Mouse (Mus musculus) myocyte (in vitro differentiated cells): ENCODE measurements around the gene Itprid1. TPM values are rescaled to one million over a fixed set of nuclear protein-coding genes. Genes with fewer than 3 reads are reported as not detected.

Experiments used
- H3K27me3 ChIP-seq: one replicate; pipeline ENCODE4 v1.6.1; 2011; ENCODE audit not compliant: control insufficient read depth, insufficient read depth, insufficient read length
- H3K36me3 ChIP-seq: one replicate; pipeline ENCODE4 v1.6.1; 2011; ENCODE audit not compliant: control insufficient read depth, insufficient read depth
- H3K4me2 ChIP-seq: one replicate; pipeline ENCODE4 v1.6.1; 2011; ENCODE audit warnings: low read depth, control low read depth
- H3K4me3 ChIP-seq: one replicate; pipeline ENCODE4 v1.5.1; 2011; ENCODE audit warnings: mild to moderate bottlenecking, control low read depth, moderate library complexity
- H3K79me2 ChIP-seq: one replicate; pipeline ENCODE4 v1.6.1; 2011; ENCODE audit not compliant: control insufficient read depth, insufficient read depth
- H3ac ChIP-seq: one replicate; pipeline ENCODE4 v1.6.1; 2011; ENCODE audit not compliant: control insufficient read depth, insufficient read length
- CEBPB ChIP-seq: IDR thresholded peaks from 2 replicates; pipeline ENCODE4 v1.6.1; 2011; ENCODE audit warnings: mild to moderate bottlenecking, moderate library complexity; ENCODE audit not compliant: poor library complexity, insufficient read depth, severe bottlenecking
- E2F4 ChIP-seq: IDR thresholded peaks from one replicate; pipeline ENCODE4 v1.6.1; 2011; ENCODE audit warnings: mild to moderate bottlenecking, control low read depth, moderate library complexity; ENCODE audit not compliant: insufficient read depth
- MAX ChIP-seq: IDR thresholded peaks from one replicate; pipeline ENCODE4 v1.6.1; 2011; ENCODE audit warnings: low read depth, mild to moderate bottlenecking, control low read depth
- MYOD1 ChIP-seq, 3 experiments: IDR thresholded peaks; one replicate each; pipeline ENCODE4 v1.6.1; 2011; ENCODE audit warnings: control low read depth in 2 of 3, low read depth in 2 of 3, mild to moderate bottlenecking in 2 of 3, moderate library complexity in 1 of 3; ENCODE audit not compliant: insufficient read length in 2 of 3, control insufficient read depth in 1 of 3
- MYOG ChIP-seq, 3 experiments: IDR thresholded peaks; one replicate each; pipeline ENCODE4 v1.6.1; 2011; ENCODE audit warnings: control low read depth in 2 of 3, low read depth in 2 of 3, mild to moderate bottlenecking in 2 of 3; ENCODE audit not compliant: insufficient read length in 2 of 3, control insufficient read depth in 1 of 3, insufficient read depth in 1 of 3
- POLR2A ChIP-seq: IDR thresholded peaks from one replicate; pipeline ENCODE4 v1.6.1; 2011; ENCODE audit warnings: low read depth, mild to moderate bottlenecking, control low read depth, moderate library complexity; ENCODE audit not compliant: insufficient read length
- POLR2AphosphoS2 ChIP-seq: IDR thresholded peaks from one replicate; pipeline ENCODE4 v1.6.1; 2011; ENCODE audit warnings: low read depth, control low read depth; ENCODE audit not compliant: insufficient read length
- REST ChIP-seq: IDR thresholded peaks from one replicate; pipeline ENCODE4 v1.6.1; 2011; ENCODE audit warnings: mild to moderate bottlenecking, control low read depth, moderate library complexity; ENCODE audit not compliant: insufficient read depth, insufficient read length
- SRF ChIP-seq: IDR thresholded peaks from one replicate; pipeline ENCODE4 v1.6.1; 2011; ENCODE audit warnings: low read depth; ENCODE audit not compliant: control insufficient read depth, insufficient read length
- TCF12 ChIP-seq: IDR thresholded peaks from one replicate; pipeline ENCODE4 v1.6.1; 2011; ENCODE audit warnings: mild to moderate bottlenecking, control low read depth; ENCODE audit not compliant: poor library complexity, insufficient read depth, severe bottlenecking
- TCF3 ChIP-seq: IDR thresholded peaks from one replicate; pipeline ENCODE4 v1.6.1; 2011; ENCODE audit warnings: low read depth, control low read depth; ENCODE audit not compliant: insufficient read length
- USF1 ChIP-seq: IDR thresholded peaks from one replicate; pipeline ENCODE4 v1.6.1; 2011; ENCODE audit warnings: low read depth, mild to moderate bottlenecking, control low read depth, moderate library complexity
- polyA plus RNA-seq: library from polyadenylated mRNA; unstranded; fragments of >200 nt; fragmentation: generic; extraction: Trizol; gene quantifications from one replicate; pipeline ENCODE4 v1.2.1, GENCODE M21; 2012; ENCODE audit warnings: missing spikeins

Gene Itprid1
- polyA plus RNA-seq, 1 experiment = not detected

DNA sequence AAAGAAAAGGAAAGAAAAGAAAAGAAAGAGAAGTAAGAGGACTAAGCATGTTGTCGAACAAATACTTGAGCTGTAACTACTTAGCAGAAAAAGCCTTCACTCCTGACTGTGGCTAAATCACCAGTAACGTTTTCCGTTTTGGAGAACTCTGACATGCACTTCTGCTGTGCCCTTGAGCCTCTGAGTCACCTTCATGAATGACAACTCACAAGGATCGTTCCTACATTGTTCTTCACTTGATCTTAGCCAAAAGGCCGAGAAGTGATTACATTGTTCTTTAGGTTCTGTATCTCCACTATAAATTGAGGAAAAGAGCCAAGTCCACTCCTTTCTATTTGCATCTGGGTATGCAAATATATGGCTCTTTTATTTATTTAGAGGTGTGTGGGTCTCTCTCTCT, 19.8 kb upstream of the Itprid1 start:
- no peak overlapping the region for H3K4me2 ChIP-seq
- no peaks in the 10 kb centered on the region for H3K27me3 ChIP-seq
- TF ChIP-seq CEBPB = no peak
- no peak for TF ChIP-seq MYOD1 (IDR thresholded peaks at IDR 0.05; ENCODE audit: control insufficient read depth in 1 of 3, insufficient read length in 2 of 3, low read depth in 2 of 3)
- TF ChIP-seq SRF = no peak
- TF ChIP-seq POLR2A = no peak
- no peak for TF ChIP-seq USF1
- TF ChIP-seq POLR2AphosphoS2 = no peak
- TF ChIP-seq TCF3 = no peak
- no peak for TF ChIP-seq E2F4
- no peak for TF ChIP-seq MAX
- no peak for TF ChIP-seq REST
- TF ChIP-seq TCF12 = no peak
- TF ChIP-seq MYOG (IDR thresholded peaks at IDR 0.05; ENCODE audit: control insufficient read depth in 1 of 3, insufficient read depth in 1 of 3, insufficient read length in 2 of 3, low read depth in 2 of 3) = no peak
- H3ac ChIP-seq = no peak overlapping the region
- no peaks in the 10 kb centered on the region for H3K36me3 ChIP-seq
- no peaks in the 10 kb centered on the region for H3K79me2 ChIP-seq
- H3K4me3 ChIP-seq = no peak overlapping the region

DNA sequence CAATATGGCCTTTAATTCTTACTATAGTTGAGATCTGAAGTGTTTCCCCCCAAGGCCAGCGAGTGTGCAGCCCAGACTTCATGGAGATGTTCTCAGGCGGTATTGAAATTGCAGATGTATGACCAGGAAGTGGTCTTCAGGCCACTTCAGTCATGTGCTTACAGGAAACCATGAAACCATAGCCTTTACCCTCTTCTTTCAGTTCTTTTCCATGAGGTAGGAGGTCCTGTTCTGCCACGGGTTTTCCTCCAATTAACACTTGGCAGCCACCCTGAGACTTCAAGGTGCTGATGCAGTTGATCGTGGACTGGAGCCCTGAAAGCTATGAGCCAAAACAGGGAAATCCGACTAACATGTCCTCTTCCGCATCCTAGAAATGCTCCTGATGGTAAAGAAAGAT, 7.0 kb upstream of the Itprid1 start:
- no peak for TF ChIP-seq TCF3
- no peak for TF ChIP-seq MYOG (IDR thresholded peaks at IDR 0.05; ENCODE audit: control insufficient read depth in 1 of 3, insufficient read depth in 1 of 3, insufficient read length in 2 of 3, low read depth in 2 of 3)
- TF ChIP-seq POLR2AphosphoS2 = no peak
- TF ChIP-seq CEBPB = no peak
- no peak for TF ChIP-seq SRF
- no peak for TF ChIP-seq POLR2A
- TF ChIP-seq TCF12 = no peak
- no peak for TF ChIP-seq MYOD1 (IDR thresholded peaks at IDR 0.05; ENCODE audit: control insufficient read depth in 1 of 3, insufficient read length in 2 of 3, low read depth in 2 of 3)
- TF ChIP-seq REST = no peak
- no peak for TF ChIP-seq MAX
- no peak for TF ChIP-seq USF1
- TF ChIP-seq E2F4 = no peak
- H3K79me2 ChIP-seq = no peaks in the 10 kb centered on the region
- H3ac ChIP-seq = no peak overlapping the region
- no peak overlapping the region for H3K4me3 ChIP-seq
- no peak overlapping the region for H3K4me2 ChIP-seq
- H3K27me3 ChIP-seq = no peaks in the 10 kb centered on the region
- H3K36me3 ChIP-seq = no peaks in the 10 kb centered on the region

DNA sequence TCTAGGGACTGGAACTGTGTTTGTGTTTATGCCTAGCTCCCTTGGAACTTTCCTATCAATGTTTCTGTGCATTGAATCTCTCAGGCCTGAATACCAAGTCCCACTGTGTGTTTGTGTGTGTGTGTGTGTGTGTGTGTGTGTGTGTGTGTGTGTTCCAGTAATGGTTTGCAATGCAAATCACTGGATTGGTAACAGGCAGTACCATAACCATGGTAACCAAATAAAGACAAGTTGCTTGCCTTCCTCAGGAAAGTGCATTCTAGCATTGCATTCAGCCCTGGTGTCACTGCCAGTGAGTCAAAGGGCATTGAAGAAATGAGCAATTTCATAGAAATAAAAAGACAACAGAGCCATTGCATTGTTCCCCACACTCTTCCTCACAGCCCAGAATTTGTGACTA, 15.9 kb downstream of the Itprid1 start:
- no peaks in the 10 kb centered on the region for H3K79me2 ChIP-seq
- H3K4me3 ChIP-seq = no peak overlapping the region
- no peak overlapping the region for H3K4me2 ChIP-seq
- no peaks in the 10 kb centered on the region for H3K27me3 ChIP-seq
- no peaks in the 10 kb centered on the region for H3K36me3 ChIP-seq
- no peak for TF ChIP-seq MAX
- TF ChIP-seq SRF = no peak
- no peak for TF ChIP-seq E2F4
- TF ChIP-seq TCF3 = no peak
- no peak overlapping the region for H3ac ChIP-seq

DNA sequence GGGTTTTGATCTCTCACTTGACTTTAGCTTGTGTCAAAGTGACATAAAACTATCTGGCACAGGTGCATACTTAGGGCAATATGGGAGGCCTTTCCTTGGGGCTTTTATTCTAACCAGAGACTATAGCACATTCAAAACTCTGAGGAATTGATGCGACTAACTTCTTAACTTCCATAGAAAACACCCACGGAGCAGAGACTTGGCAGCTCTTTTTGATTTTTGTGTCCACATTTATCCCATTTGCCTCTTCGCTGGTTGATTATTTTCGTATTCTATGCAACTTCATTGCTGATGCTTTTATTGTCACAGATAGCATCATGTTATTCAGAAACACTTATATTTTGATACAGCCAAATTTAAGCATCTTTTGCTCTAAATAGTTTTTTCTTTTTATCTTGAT, 19.4 kb downstream of the Itprid1 start:
- Histone ChIP-seq H3K4me2 (no peak overlapping the region), H3ac (no peak overlapping the region), H3K79me2 (no peaks in the 10 kb centered on the region), H3K4me3 (no peak overlapping the region), H3K27me3 (no peaks in the 10 kb centered on the region), H3K36me3 (no peaks in the 10 kb centered on the region)
- no peak for TF ChIP-seq TCF3
- no peak for TF ChIP-seq E2F4
- no peak for TF ChIP-seq SRF
- no peak for TF ChIP-seq TCF12
- TF ChIP-seq MYOG (IDR thresholded peaks at IDR 0.05; ENCODE audit: control insufficient read depth in 1 of 3, insufficient read depth in 1 of 3, insufficient read length in 2 of 3, low read depth in 2 of 3) = no peak
- no peak for TF ChIP-seq MAX
- TF ChIP-seq CEBPB = no peak
- TF ChIP-seq USF1 = no peak
- TF ChIP-seq POLR2AphosphoS2 = no peak

DNA sequence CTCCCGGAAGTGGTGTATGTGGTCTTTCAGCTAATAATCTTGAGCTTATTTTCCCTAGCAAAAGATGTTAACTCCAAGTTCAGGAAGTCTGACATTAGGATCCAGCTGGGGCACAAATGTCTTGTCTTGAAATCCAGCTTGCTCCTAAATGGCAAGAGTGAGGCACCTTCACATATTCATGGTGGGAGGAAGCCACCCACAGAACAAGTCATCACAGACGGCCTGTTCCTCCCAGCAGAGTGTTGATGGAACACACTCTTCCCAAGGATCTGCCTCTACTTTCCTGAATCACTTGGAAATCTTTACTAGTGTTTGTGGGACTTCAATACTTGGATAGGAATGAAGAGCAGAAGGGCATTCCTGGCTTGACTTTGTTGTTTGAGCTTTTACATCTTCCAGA, 28.5 kb downstream of the Itprid1 start:
- Histone ChIP-seq H3ac (no peak overlapping the region), H3K4me2 (no peak overlapping the region), H3K36me3 (no peaks in the 10 kb centered on the region), H3K79me2 (no peaks in the 10 kb centered on the region), H3K27me3 (no peaks in the 10 kb centered on the region), H3K4me3 (no peak overlapping the region)
- TF ChIP-seq SRF (no peak), POLR2AphosphoS2 (no peak), TCF3 (no peak), POLR2A (no peak), MYOG (IDR thresholded peaks at IDR 0.05; ENCODE audit: control insufficient read depth in 1 of 3, insufficient read depth in 1 of 3, insufficient read length in 2 of 3, low read depth in 2 of 3) (no peak), USF1 (no peak), E2F4 (no peak), TCF12 (no peak), MYOD1 (IDR thresholded peaks at IDR 0.05; ENCODE audit: control insufficient read depth in 1 of 3, insufficient read length in 2 of 3, low read depth in 2 of 3) (no peak), REST (no peak)
